Mouse (Mus musculus): ENCODE measurements at regions not wholly inside any gene's neighbourhood (a gene's known extent, or its start where the extent isn't known, plus 50 kb on each side); places are given as distances from the start of the nearest gene placed in this dataset.

DNA sequence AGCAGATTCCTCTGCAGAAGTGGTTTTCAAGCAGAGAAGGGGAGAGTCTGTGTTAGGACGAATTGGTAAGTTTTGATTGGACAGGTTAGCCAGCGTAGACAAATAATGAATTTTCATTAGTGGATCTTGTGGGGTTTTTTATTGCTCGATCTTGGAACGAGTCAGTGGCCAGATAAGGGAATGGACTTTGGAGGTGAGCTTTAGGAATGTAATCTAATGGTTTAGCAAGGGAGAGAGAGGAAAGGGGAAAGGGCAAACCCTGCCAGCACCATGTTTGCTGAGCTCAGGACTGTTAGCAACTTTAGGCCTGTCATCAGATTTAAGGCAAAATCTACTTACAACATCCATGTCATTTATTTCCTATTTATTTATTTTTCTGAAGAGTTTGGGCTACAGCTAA is 464.1 kb downstream of the Zfp619 start:
- H3K4me2 ChIP-seq (ENCODE audit: low read depth): no peak overlapping the region
- no peak for TF ChIP-seq CTCF (IDR thresholded peaks at IDR 0.05; ENCODE audit: low read depth)
- no peak for DNase-seq
- H3K27me3 ChIP-seq (ENCODE audit: insufficient read depth, low read length): no peaks in the 10 kb centered on the region
- H3K4me1 ChIP-seq (ENCODE audit: insufficient read depth): no peaks in the 10 kb centered on the region
- H3K9me3 ChIP-seq (ENCODE audit: low read length): no peaks in the 10 kb centered on the region
- 86% methylated on average over 4 of the region's 4 CpGs for WGBS
- no peak overlapping the region for H3K27ac ChIP-seq (ENCODE audit: low read depth, low read length)
- ATAC-seq: no peak
- H3K36me3 ChIP-seq (ENCODE audit: insufficient read depth): no peaks in the 10 kb centered on the region
- no peak overlapping the region for H3K4me3 ChIP-seq (ENCODE audit: low read depth, low read length)
- no peak overlapping the region for H3K9ac ChIP-seq
